Comparison of ENCODE assay signal across 18 mouse cellular contexts in genomic region chr16:56246031-56246430, GRCm38 (mm10). TPM values are rescaled to one million over a fixed set of nuclear protein-coding genes. Genes with fewer than 3 reads are reported as not detected.
DNase-seq lines count a peak whose midpoint lies in the region; ATAC-seq and TF ChIP-seq lines count a peak whose summit lies in the region.
"Had no signal": no experiment of that assay in that cellular context is flagged by ENCODE, and none has a peak within 500 bp of the region (broad histone marks: within the 10 kb centered on the region; RNA-seq: fewer than 3 reads in every experiment).

No protein-coding gene starts in this region.

- TF ChIP-seq CTCF in kidney, postnatal 0 days (IDR thresholded peaks at IDR 0.05; ENCODE audit: low read depth) = no peak

- no peak overlapping the region for H3K4me2 ChIP-seq in embryonic facial prominence, embryonic 13.5 days
- H3K4me2 ChIP-seq in kidney, postnatal 0 days (ENCODE audit: low read length) = no peak overlapping the region
- H3K4me2 ChIP-seq in kidney, embryonic 16.5 days (replicated peaks; ENCODE audit: low read depth, low read length) = no peak overlapping the region
- H3K4me2 ChIP-seq: heart, embryonic 12.5 days; hindbrain, embryonic 15.5 days had no signal

- H3K27ac ChIP-seq in embryonic facial prominence, embryonic 13.5 days = 0 out of 2 replicates have a peak overlapping the region, but pooled peaks have one; percentile 4
- H3K27ac ChIP-seq in embryonic facial prominence, embryonic 10.5 days (replicated peaks) = no peak overlapping the region
- no peak overlapping the region for H3K27ac ChIP-seq in kidney, postnatal 0 days
- no peak overlapping the region for H3K27ac ChIP-seq in kidney, embryonic 16.5 days (ENCODE audit: low read length)
- H3K27ac ChIP-seq: hindbrain, embryonic 15.5 days had no signal

- H3K36me3 ChIP-seq in embryonic facial prominence, embryonic 13.5 days = no peaks in the 10 kb centered on the region
- H3K36me3 ChIP-seq in embryonic facial prominence, embryonic 10.5 days (replicated peaks) = no peaks in the 10 kb centered on the region
- no peaks in the 10 kb centered on the region for H3K36me3 ChIP-seq in kidney, postnatal 0 days (ENCODE audit: insufficient read depth, low read length)
- H3K36me3 ChIP-seq in kidney, embryonic 16.5 days (ENCODE audit: insufficient read depth, low read length) = no peaks in the 10 kb centered on the region
- H3K36me3 ChIP-seq: heart, embryonic 12.5 days; hindbrain, embryonic 15.5 days had no signal

- no peak for ATAC-seq in embryonic facial prominence, embryonic 13.5 days (ENCODE audit: insufficient number of reproducible peaks, insufficient read depth, low FRiP score, low TSS enrichment, low read depth)
- no peak for ATAC-seq in kidney, postnatal 0 days (replicated peaks; ENCODE audit: low FRiP score, low read depth)
- ATAC-seq in kidney, embryonic 16.5 days (ENCODE audit: low FRiP score, low TSS enrichment) = no peak
- no peak for ATAC-seq in erythroblast, adult 5-6 weeks (replicated peaks; ENCODE audit: low FRiP score, poor library complexity, severe bottlenecking)
- ATAC-seq: activated CD4-positive, CD25-positive, alpha-beta regulatory T cell, adult 4 months; forebrain, embryonic 16.5 days; Patski had no signal

- H3K4me3 ChIP-seq in embryonic facial prominence, embryonic 13.5 days = no peak overlapping the region
- H3K4me3 ChIP-seq in embryonic facial prominence, embryonic 10.5 days = no peak overlapping the region
- H3K4me3 ChIP-seq in kidney, postnatal 0 days (replicated peaks; ENCODE audit: low read depth, low read length) = no peak overlapping the region
- no peak overlapping the region for H3K4me3 ChIP-seq in kidney, embryonic 16.5 days (ENCODE audit: low read length)
- H3K4me3 ChIP-seq: erythroblast, embryonic 14.5 days; heart, embryonic 12.5 days; hindbrain, embryonic 15.5 days had no signal

- no peaks in the 10 kb centered on the region for H3K9me3 ChIP-seq in embryonic facial prominence, embryonic 13.5 days
- H3K9me3 ChIP-seq in embryonic facial prominence, embryonic 10.5 days = no peaks in the 10 kb centered on the region
- no peaks in the 10 kb centered on the region for H3K9me3 ChIP-seq in kidney, postnatal 0 days (replicated peaks; ENCODE audit: low read length)
- H3K9me3 ChIP-seq in kidney, embryonic 16.5 days (ENCODE audit: low read length) = no peaks in the 10 kb centered on the region
- H3K9me3 ChIP-seq: heart, embryonic 12.5 days; hindbrain, embryonic 15.5 days had no signal

- H3K27me3 ChIP-seq in embryonic facial prominence, embryonic 13.5 days = no peaks in the 10 kb centered on the region
- H3K27me3 ChIP-seq in embryonic facial prominence, embryonic 10.5 days (replicated peaks; ENCODE audit: low read depth, poor library complexity, severe bottlenecking) = no peaks in the 10 kb centered on the region
- H3K27me3 ChIP-seq in kidney, postnatal 0 days (ENCODE audit: insufficient read depth, low read length) = no peaks in the 10 kb centered on the region
- no peaks in the 10 kb centered on the region for H3K27me3 ChIP-seq in kidney, embryonic 16.5 days (ENCODE audit: insufficient read depth, low read length)
- H3K27me3 ChIP-seq: heart, embryonic 12.5 days; hindbrain, embryonic 15.5 days; Patski had no signal

- 69% methylated on average over 3 of the region's 3 CpGs for WGBS in embryonic facial prominence, embryonic 13.5 days
- 94% methylated on average over 3 of the region's 3 CpGs for WGBS in embryonic facial prominence, embryonic 10.5 days
- WGBS in kidney, postnatal 0 days = 74% methylated on average over 3 of the region's 3 CpGs
- 80% methylated on average over 3 of the region's 3 CpGs for WGBS in kidney, embryonic 16.5 days

- no peak for DNase-seq in embryonic facial prominence, embryonic 10.5 days (ENCODE audit: low spot score)
- DNase-seq in kidney, postnatal 0 days (ENCODE audit: low spot score) = peak; percentile 67
- peak; percentile 33 for DNase-seq in kidney, postnatal 14 days
- DNase-seq in adrenal gland, adult 8-10 months = no peak
- DNase-seq: adrenal gland, postnatal 25 days; cerebellum, adult 18-20 months; cerebellum, adult 9-11 months; gastrocnemius, postnatal 14 days had no signal

- H3K9ac ChIP-seq in embryonic facial prominence, embryonic 13.5 days = no peak overlapping the region
- H3K9ac ChIP-seq in kidney, postnatal 0 days (ENCODE audit: low read depth, low read length) = no peak overlapping the region
- no peak overlapping the region for H3K9ac ChIP-seq in kidney, embryonic 16.5 days (replicated peaks; ENCODE audit: low read length)
- H3K9ac ChIP-seq: heart, embryonic 12.5 days; hindbrain, embryonic 15.5 days had no signal

- no peaks in the 10 kb centered on the region for H3K4me1 ChIP-seq in embryonic facial prominence, embryonic 13.5 days
- H3K4me1 ChIP-seq in embryonic facial prominence, embryonic 10.5 days = no peaks in the 10 kb centered on the region
- no peaks in the 10 kb centered on the region for H3K4me1 ChIP-seq in kidney, postnatal 0 days (replicated peaks; ENCODE audit: insufficient read depth, low read length)
- no peaks in the 10 kb centered on the region for H3K4me1 ChIP-seq in kidney, embryonic 16.5 days (ENCODE audit: insufficient read depth, low read length)
- H3K4me1 ChIP-seq: heart, embryonic 12.5 days; hindbrain, embryonic 15.5 days had no signal

RNA-seq across cellular contexts. Expression of gene Impg2, which starts 41.9 kb away (rescaled TPM):
- 0.21 and 0.31 TPM in 2 replicates for polyA plus RNA-seq in embryonic facial prominence, embryonic 13.5 days (2015; fragmentation: Nextera tagmentation; extraction: Ambion mirVana)
- polyA plus RNA-seq in embryonic facial prominence, embryonic 10.5 days (2016; fragmentation: Nextera tagmentation; extraction: Ambion mirVana) = 0.05 and 0.09 TPM in 2 replicates
- polyA plus RNA-seq in kidney, postnatal 0 days (2015; fragmentation: Nextera tagmentation; extraction: Ambion mirVana) = 0.14 and 0.41 TPM in 2 replicates
- polyA plus RNA-seq in kidney, embryonic 16.5 days (2015; fragmentation: Nextera tagmentation; extraction: Ambion mirVana) = 0.16 and 0.49 TPM in 2 replicates
- total RNA-seq in adrenal gland, adult 8-10 months (2022) = under 1 TPM; 0.17 to 0.71 (median 0.50) TPM
- 1.5 and 4.4 TPM in 2 replicates for total RNA-seq in erythroblast, adult 5-6 weeks (2015; ENCODE audit: low replicate concordance)
- 5.4 and 7.1 TPM in 2 replicates for total RNA-seq in erythroblast, adult 5-6 weeks (2017; ENCODE audit: low replicate concordance)
- polyA plus RNA-seq: embryonic facial prominence, embryonic 11.5 days had no signal

Comparison
In these comparisons a context has a peak if more than half of its experiments do, and no peak if none do; other contexts are left out.
1. DNase-seq: peak in kidney, postnatal 0 days (single experiment) and kidney, postnatal 14 days (single experiment); none in embryonic facial prominence, embryonic 10.5 days (single experiment) and adrenal gland, adult 8-10 months (single experiment).